Mouse (Mus musculus): Measurements from ENCODE around the gene Ncam1.

Gene Ncam1

GRCm38 (mm10) chr9:49755214-49755613, 43.5 kb downstream of the Ncam1 start:
- no peak for DNase-seq (ENCODE audit: low read depth, low spot score)

GRCm38 (mm10) chr9:49751466-49751865, 47.3 kb downstream of the Ncam1 start:
- DNase-seq (ENCODE audit: low read depth, low spot score), result peak; percentile 94

GRCm38 (mm10) chr9:49746176-49746575, 52.5 kb downstream of the Ncam1 start:
- no peak for DNase-seq (ENCODE audit: low read depth, low spot score)

- DNase-seq (ENCODE audit: low read depth, low spot score), result no peak
Observed at GRCm38 (mm10) chr9:49745696-49746095, 53.0 kb downstream of the Ncam1 start.

GRCm38 (mm10) chr9:49744286-49744685, 54.4 kb downstream of the Ncam1 start:
- no peak for DNase-seq (ENCODE audit: low read depth, low spot score)

GRCm38 (mm10) chr9:49739935-49740334, 58.8 kb downstream of the Ncam1 start:
- DNase-seq (ENCODE audit: low read depth, low spot score), result no peak

GRCm38 (mm10) chr9:49738546-49738945, 60.2 kb downstream of the Ncam1 start:
- DNase-seq (ENCODE audit: low read depth, low spot score), result no peak

- no peak for DNase-seq (ENCODE audit: low read depth, low spot score)
Observed at GRCm38 (mm10) chr9:49737166-49737565, 61.6 kb downstream of the Ncam1 start.

GRCm38 (mm10) chr9:49734348-49735007, 64.2 kb downstream of the Ncam1 start:
- no peak for DNase-seq (ENCODE audit: low read depth, low spot score)

- no peak for DNase-seq (ENCODE audit: low read depth, low spot score)
Observed at GRCm38 (mm10) chr9:49733726-49734125, 65.0 kb downstream of the Ncam1 start.

- DNase-seq (ENCODE audit: low read depth, low spot score), result peak; percentile 39
Observed at GRCm38 (mm10) chr9:49729479-49729878, 69.2 kb downstream of the Ncam1 start.

- DNase-seq (ENCODE audit: low read depth, low spot score), result peak; percentile 47
Observed at GRCm38 (mm10) chr9:49728211-49728610, 70.5 kb downstream of the Ncam1 start.

GRCm38 (mm10) chr9:49722765-49723164, 76.0 kb downstream of the Ncam1 start:
- DNase-seq (ENCODE audit: low read depth, low spot score), result no peak

GRCm38 (mm10) chr9:49715121-49715520, 83.6 kb downstream of the Ncam1 start:
- peak; percentile 82 for DNase-seq (ENCODE audit: low read depth, low spot score)

GRCm38 (mm10) chr9:49714091-49714490, 84.6 kb downstream of the Ncam1 start:
- DNase-seq (ENCODE audit: low read depth, low spot score), result no peak

GRCm38 (mm10) chr9:49707646-49708045, 91.1 kb downstream of the Ncam1 start:
- DNase-seq (ENCODE audit: low read depth, low spot score), result no peak

- DNase-seq (ENCODE audit: low read depth, low spot score), result no peak
Observed at GRCm38 (mm10) chr9:49704196-49704967, 94.3 kb downstream of the Ncam1 start.

GRCm38 (mm10) chr9:49695371-49695770, 103.4 kb downstream of the Ncam1 start:
- DNase-seq (ENCODE audit: low read depth, low spot score), result no peak

GRCm38 (mm10) chr9:49692791-49693190, 105.9 kb downstream of the Ncam1 start:
- no peak for DNase-seq (ENCODE audit: low read depth, low spot score)

GRCm38 (mm10) chr9:49691344-49691743, 107.4 kb downstream of the Ncam1 start:
- DNase-seq (ENCODE audit: low read depth, low spot score), result no peak

- no peak for DNase-seq (ENCODE audit: low read depth, low spot score)
Observed at GRCm38 (mm10) chr9:49683566-49684273, 115.0 kb downstream of the Ncam1 start.

- DNase-seq (ENCODE audit: low read depth, low spot score), result no peak
Observed at GRCm38 (mm10) chr9:49681848-49682469, 116.8 kb downstream of the Ncam1 start.
